Mouse (Mus musculus): ENCODE measurements at regions not wholly inside any gene's neighbourhood (a gene's known extent, or its start where the extent isn't known, plus 50 kb on each side); places are given as distances from the start of the nearest gene placed in this dataset.
A peak's percentile ranks its signal among the peaks of the same experiment; 100 is the strongest.

DNA sequence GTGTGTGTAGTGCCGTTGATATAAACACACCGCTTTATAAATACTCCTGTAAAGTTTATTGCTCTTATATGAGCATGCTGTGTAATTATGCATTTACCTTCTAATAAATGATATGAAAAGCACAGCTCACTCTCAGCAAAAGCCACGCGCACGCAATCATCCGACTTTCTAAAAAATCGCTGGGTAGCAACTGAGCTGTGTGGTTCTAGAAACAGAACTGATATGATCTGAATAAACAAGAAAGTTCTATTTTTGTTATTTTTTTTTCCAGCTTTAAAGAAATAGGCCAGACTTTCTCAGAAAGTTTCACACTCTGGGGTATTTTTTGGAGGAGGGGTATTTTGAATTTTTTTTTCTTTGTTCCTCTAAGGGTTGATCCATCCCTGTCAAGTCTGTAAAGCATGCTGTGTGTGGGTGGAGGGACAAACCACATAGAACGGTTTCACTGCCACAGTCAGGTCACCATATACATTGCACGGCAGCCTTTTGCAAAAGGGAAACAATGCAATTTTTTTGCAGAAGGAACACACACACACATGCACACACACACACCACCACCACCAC, 357.5 kb downstream of the Rnf144a start:
- H3K4me1 ChIP-seq (ENCODE audit: insufficient read depth) = no peaks in the 10 kb centered on the region
- no peaks in the 10 kb centered on the region for H3K27me3 ChIP-seq (ENCODE audit: insufficient read depth, low read length)
- DNase-seq (no peak), ATAC-seq (no peak)
- no peaks in the 10 kb centered on the region for H3K9me3 ChIP-seq (ENCODE audit: low read length)
- no peak for TF ChIP-seq CTCF (IDR thresholded peaks at IDR 0.05; ENCODE audit: low read depth)
- no peak overlapping the region for H3K4me3 ChIP-seq (ENCODE audit: low read depth, low read length)
- no peak overlapping the region for H3K4me2 ChIP-seq (ENCODE audit: low read depth)
- WGBS = 72% methylated on average over 9 of the region's 9 CpGs
- no peak overlapping the region for H3K27ac ChIP-seq (ENCODE audit: low read depth, low read length)
- H3K36me3 ChIP-seq (ENCODE audit: insufficient read depth) = no peaks in the 10 kb centered on the region
- no peak overlapping the region for H3K9ac ChIP-seq

GRCm38 (mm10) chr12:26046991-26047390, 368.1 kb downstream of the Rnf144a start:
- no peaks in the 10 kb centered on the region for H3K27me3 ChIP-seq (ENCODE audit: insufficient read depth, low read length)
- H3K36me3 ChIP-seq (ENCODE audit: insufficient read depth) = no peaks in the 10 kb centered on the region
- TF ChIP-seq CTCF (IDR thresholded peaks at IDR 0.05; ENCODE audit: low read depth) = no peak
- no peak overlapping the region for H3K9ac ChIP-seq
- WGBS = 88% methylated on average over 6 of the region's 6 CpGs
- H3K4me1 ChIP-seq (ENCODE audit: insufficient read depth) = no peaks in the 10 kb centered on the region
- H3K4me2 ChIP-seq (ENCODE audit: low read depth) = no peak overlapping the region
- DNase-seq (no peak), ATAC-seq (no peak)
- no peaks in the 10 kb centered on the region for H3K9me3 ChIP-seq (ENCODE audit: low read length)
- H3K4me3 ChIP-seq (ENCODE audit: low read depth, low read length) = no peak overlapping the region
- no peak overlapping the region for H3K27ac ChIP-seq (ENCODE audit: low read depth, low read length)

GRCm38 (mm10) chr12:26045321-26045720, 369.7 kb downstream of the Rnf144a start:
- no peaks in the 10 kb centered on the region for H3K4me1 ChIP-seq (ENCODE audit: insufficient read depth)
- WGBS = 86% methylated on average over 1 of the region's 1 CpGs
- ATAC-seq (no peak), DNase-seq (no peak)
- H3K36me3 ChIP-seq (ENCODE audit: insufficient read depth) = no peaks in the 10 kb centered on the region
- H3K27me3 ChIP-seq (ENCODE audit: insufficient read depth, low read length) = no peaks in the 10 kb centered on the region
- no peak overlapping the region for H3K4me2 ChIP-seq (ENCODE audit: low read depth)
- TF ChIP-seq CTCF (IDR thresholded peaks at IDR 0.05; ENCODE audit: low read depth) = no peak
- no peaks in the 10 kb centered on the region for H3K9me3 ChIP-seq (ENCODE audit: low read length)
- no peak overlapping the region for H3K27ac ChIP-seq (ENCODE audit: low read depth, low read length)
- no peak overlapping the region for H3K4me3 ChIP-seq (ENCODE audit: low read depth, low read length)
- H3K9ac ChIP-seq = no peak overlapping the region

DNA sequence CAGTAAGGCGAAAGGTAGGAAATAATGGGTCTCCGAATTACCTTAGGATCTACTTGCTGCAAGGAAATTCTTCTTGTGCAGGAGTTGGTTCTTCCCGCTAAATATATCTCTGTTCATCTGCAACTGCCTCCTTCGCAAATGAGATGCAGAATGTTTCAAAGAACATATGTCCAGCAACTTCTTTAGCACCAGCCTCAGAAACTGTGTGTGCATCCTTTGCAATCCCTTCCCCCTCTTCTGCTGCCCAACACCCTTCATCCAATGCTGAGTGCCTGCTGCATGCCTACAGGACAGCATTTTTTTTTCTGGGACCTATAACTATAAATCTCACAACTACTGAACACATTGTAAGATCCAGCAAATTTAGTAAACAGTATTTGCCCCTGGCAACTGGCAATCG, 402.1 kb downstream of the Rnf144a start:
- Histone ChIP-seq H3K27me3 (ENCODE audit: insufficient read depth, low read length) (no peaks in the 10 kb centered on the region), H3K4me1 (ENCODE audit: insufficient read depth) (no peaks in the 10 kb centered on the region), H3K27ac (ENCODE audit: low read depth, low read length) (no peak overlapping the region), H3K9me3 (ENCODE audit: low read length) (no peaks in the 10 kb centered on the region), H3K4me3 (ENCODE audit: low read depth, low read length) (no peak overlapping the region), H3K36me3 (ENCODE audit: insufficient read depth) (no peaks in the 10 kb centered on the region), H3K9ac (no peak overlapping the region), H3K4me2 (ENCODE audit: low read depth) (no peak overlapping the region)
- ATAC-seq (no peak), DNase-seq (no peak)
- TF ChIP-seq CTCF (IDR thresholded peaks at IDR 0.05; ENCODE audit: low read depth) = no peak
- 77% methylated on average over 5 of the region's 5 CpGs for WGBS

- no peak for ATAC-seq
- 81% methylated on average over 4 of the region's 4 CpGs for WGBS
- H3K9me3 ChIP-seq (ENCODE audit: low read length) = no peaks in the 10 kb centered on the region
- H3K4me1 ChIP-seq (ENCODE audit: insufficient read depth) = no peaks in the 10 kb centered on the region; the same call in 1 of the 2 replicates
- H3K27ac ChIP-seq (ENCODE audit: low read depth, low read length) = no peak overlapping the region
- H3K4me3 ChIP-seq (ENCODE audit: low read depth, low read length) = no peak overlapping the region
- no peak overlapping the region for H3K9ac ChIP-seq
- no peak for TF ChIP-seq CTCF (IDR thresholded peaks at IDR 0.05; ENCODE audit: low read depth)
- DNase-seq = no peak
- H3K27me3 ChIP-seq (ENCODE audit: insufficient read depth, low read length) = no peaks in the 10 kb centered on the region
- H3K4me2 ChIP-seq (ENCODE audit: low read depth) = no peak overlapping the region
- H3K36me3 ChIP-seq (ENCODE audit: insufficient read depth) = no peaks in the 10 kb centered on the region
These were observed 421.0 kb downstream of the Rnf144a start for GRCm38 (mm10) chr12:25994063-25994462.

GRCm38 (mm10) chr12:25991801-25992525, 423.1 kb downstream of the Rnf144a start:
- no peaks in the 10 kb centered on the region for H3K9me3 ChIP-seq (ENCODE audit: low read length)
- no peaks in the 10 kb centered on the region for H3K36me3 ChIP-seq (ENCODE audit: insufficient read depth)
- DNase-seq (peak; percentile 9), ATAC-seq (no peak)
- no peaks in the 10 kb centered on the region for H3K27me3 ChIP-seq (ENCODE audit: insufficient read depth, low read length)
- H3K27ac ChIP-seq (ENCODE audit: low read depth, low read length) = no peak overlapping the region
- no peak overlapping the region for H3K4me2 ChIP-seq (ENCODE audit: low read depth)
- WGBS = 60% methylated on average over 6 of the region's 6 CpGs
- TF ChIP-seq CTCF (IDR thresholded peaks at IDR 0.05; ENCODE audit: low read depth) = no peak
- no peak overlapping the region for H3K9ac ChIP-seq
- no peak overlapping the region for H3K4me3 ChIP-seq (ENCODE audit: low read depth, low read length)
- no peaks in the 10 kb centered on the region for H3K4me1 ChIP-seq (ENCODE audit: insufficient read depth)

DNA sequence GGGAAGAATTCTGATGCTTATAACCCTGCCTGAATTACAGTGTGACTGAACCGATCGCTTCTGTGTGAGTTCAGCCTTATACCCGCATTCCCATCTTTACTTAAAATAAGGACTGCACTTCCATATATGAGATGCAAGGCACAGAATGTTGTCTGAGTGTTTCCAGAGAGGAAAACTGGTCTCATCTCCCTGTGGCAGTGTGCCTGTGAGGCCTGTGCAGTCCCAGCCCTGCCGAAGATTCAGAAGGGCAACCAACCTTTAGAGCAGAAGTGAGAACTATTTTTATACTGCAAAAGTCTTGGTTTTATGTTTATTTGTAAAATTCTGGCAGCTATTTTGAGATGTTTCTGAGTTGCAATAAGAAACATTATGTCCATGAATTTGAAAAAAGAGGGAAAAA, 432.5 kb downstream of the Rnf144a start:
- H3K9me3 ChIP-seq (ENCODE audit: low read length) = no peaks in the 10 kb centered on the region
- no peak overlapping the region for H3K4me2 ChIP-seq (ENCODE audit: low read depth)
- H3K4me1 ChIP-seq (ENCODE audit: insufficient read depth) = no peaks in the 10 kb centered on the region
- no peak for ATAC-seq
- H3K36me3 ChIP-seq (ENCODE audit: insufficient read depth) = no peaks in the 10 kb centered on the region
- H3K9ac ChIP-seq = no peak overlapping the region
- WGBS = 79% methylated on average over 4 of the region's 4 CpGs
- DNase-seq = peak; percentile 40
- H3K27me3 ChIP-seq (ENCODE audit: insufficient read depth, low read length) = no peaks in the 10 kb centered on the region
- H3K4me3 ChIP-seq (ENCODE audit: low read depth, low read length) = no peak overlapping the region
- no peak overlapping the region for H3K27ac ChIP-seq (ENCODE audit: low read depth, low read length)
- TF ChIP-seq CTCF (IDR thresholded peaks at IDR 0.05; ENCODE audit: low read depth) = no peak

Data from forebrain, postnatal 0 days (tissue).